Comparison of ENCODE assay signal across 9 mouse cellular contexts in genomic region chr8:22302896-22303306, GRCm38 (mm10). TPM values are rescaled to one million over a fixed set of nuclear protein-coding genes. Genes with fewer than 3 reads are reported as not detected.
DNase-seq lines count a peak whose midpoint lies in the region; ATAC-seq and TF ChIP-seq lines count a peak whose summit lies in the region.
"Had no signal": no experiment of that assay in that cellular context is flagged by ENCODE, and none has a peak within 500 bp of the region (broad histone marks: within the 10 kb centered on the region; RNA-seq: fewer than 3 reads in every experiment).

No protein-coding gene starts in this region.

- ATAC-seq in heart, embryonic 15.5 days (replicated peaks; ENCODE audit: insufficient number of reproducible peaks, insufficient read depth, low FRiP score, low read depth): no peak
- peak; percentile 91 for ATAC-seq in forebrain, embryonic 13.5 days
- peak; percentile 82; the same call in 1 of the 2 replicates for ATAC-seq in kidney, embryonic 15.5 days (replicated peaks; ENCODE audit: low FRiP score)

- H3K36me3 ChIP-seq in heart, embryonic 15.5 days: no peaks in the 10 kb centered on the region
- H3K36me3 ChIP-seq in heart, adult 2 months (ENCODE audit: control insufficient read depth, insufficient read depth, low read length): no peaks in the 10 kb centered on the region
- no peaks in the 10 kb centered on the region for H3K36me3 ChIP-seq in forebrain, embryonic 13.5 days (ENCODE audit: poor library complexity, severe bottlenecking)
- H3K36me3 ChIP-seq in kidney, embryonic 15.5 days: no peaks in the 10 kb centered on the region
- no peaks in the 10 kb centered on the region for H3K36me3 ChIP-seq in thymus, adult 2 months (ENCODE audit: control insufficient read depth, insufficient read depth, low read length)

- intact Hi-C loops in heart, adult 2 months (cut with DNase I): loop anchor here (10.0 kb wide), 1 partner anchor 108 kb away; the partner anchor contains the start of gene Vps36

- no peak for TF ChIP-seq EP300 in heart, adult 2 months (IDR thresholded peaks at IDR 0.05; ENCODE audit: insufficient read depth, low read depth, low read length)

- no peak for DNase-seq in heart, adult 2 months
- peak; percentile 18 for DNase-seq in lung, postnatal 25 days (ENCODE audit: low spot score)
- no peak for DNase-seq in testis, postnatal 10 days (ENCODE audit: low spot score)
- no peak for DNase-seq in layer of hippocampus, postnatal 36 days
- DNase-seq in thymus, adult 2 months: no peak

- no peak overlapping the region for H3K27ac ChIP-seq in heart, embryonic 15.5 days
- no peak overlapping the region for H3K27ac ChIP-seq in heart, adult 2 months
- no peak overlapping the region for H3K27ac ChIP-seq in forebrain, embryonic 13.5 days
- peak overlapping the region; percentile 70 for H3K27ac ChIP-seq in kidney, embryonic 15.5 days
- no peak overlapping the region for H3K27ac ChIP-seq in thymus, adult 2 months (ENCODE audit: control insufficient read depth, insufficient read depth, low read length)

- TF ChIP-seq POLR2A in heart, adult 2 months (IDR thresholded peaks at IDR 0.05; ENCODE audit: insufficient read depth, low read depth, low read length): no peak
- no peak for TF ChIP-seq POLR2A in thymus, adult 2 months (IDR thresholded peaks at IDR 0.05; ENCODE audit: control insufficient read depth, extremely low read depth, insufficient read depth, low read length, poor library complexity)

- H3K4me2 ChIP-seq in heart, embryonic 15.5 days: peak overlapping the region; percentile 58
- H3K4me2 ChIP-seq in forebrain, embryonic 13.5 days: peak overlapping the region; percentile 56
- peak overlapping the region; percentile 52 for H3K4me2 ChIP-seq in kidney, embryonic 15.5 days

- peak overlapping the region; percentile 25; the same call in 1 of the 2 replicates for H3K4me3 ChIP-seq in heart, embryonic 15.5 days
- no peak overlapping the region for H3K4me3 ChIP-seq in heart, adult 2 months
- peak overlapping the region; percentile 26 for H3K4me3 ChIP-seq in forebrain, embryonic 13.5 days
- peak overlapping the region; percentile 20 for H3K4me3 ChIP-seq in kidney, embryonic 15.5 days (replicated peaks)
- H3K4me3 ChIP-seq in thymus, adult 2 months (ENCODE audit: control insufficient read depth, insufficient read depth, low read length): no peak overlapping the region

- H3K9ac ChIP-seq in heart, embryonic 15.5 days: no peak overlapping the region
- H3K9ac ChIP-seq in heart, adult 2 months (ENCODE audit: low read depth, low read length): no peak overlapping the region
- H3K9ac ChIP-seq in forebrain, embryonic 13.5 days: 0 out of 2 replicates have a peak overlapping the region, but pooled peaks have one; percentile 21
- no peak overlapping the region for H3K9ac ChIP-seq in kidney, embryonic 15.5 days

- H3K27me3 ChIP-seq in heart, embryonic 15.5 days: no peaks in the 10 kb centered on the region
- no peaks in the 10 kb centered on the region for H3K27me3 ChIP-seq in heart, adult 2 months (ENCODE audit: control insufficient read depth, insufficient read depth, low read length)
- H3K27me3 ChIP-seq in forebrain, embryonic 13.5 days: no peaks in the 10 kb centered on the region
- no peaks in the 10 kb centered on the region for H3K27me3 ChIP-seq in kidney, embryonic 15.5 days
- H3K27me3 ChIP-seq in thymus, adult 2 months (ENCODE audit: control insufficient read depth, insufficient read depth, low read length): no peaks in the 10 kb centered on the region

- H3K79me2 ChIP-seq in heart, adult 2 months (replicated peaks; ENCODE audit: control insufficient read depth, insufficient read depth, low read length): no peaks in the 10 kb centered on the region

- no peak for TF ChIP-seq CTCF in heart, adult 2 months (IDR thresholded peaks at IDR 0.05)
- TF ChIP-seq CTCF in thymus, adult 2 months (IDR thresholded peaks at IDR 0.05; ENCODE audit: borderline replicate concordance, control insufficient read depth, extremely low read depth, insufficient read depth, low read length, poor library complexity): no peak

- H3K9me3 ChIP-seq in heart, embryonic 15.5 days (replicated peaks): no peaks in the 10 kb centered on the region
- no peaks in the 10 kb centered on the region for H3K9me3 ChIP-seq in forebrain, embryonic 13.5 days (replicated peaks)
- H3K9me3 ChIP-seq in kidney, embryonic 15.5 days (replicated peaks): no peaks in the 10 kb centered on the region

- 0 out of 2 replicates have a peak, but pooled peaks cover 4% of the 10 kb centered on the region for H3K4me1 ChIP-seq in heart, embryonic 15.5 days (replicated peaks)
- no peaks in the 10 kb centered on the region for H3K4me1 ChIP-seq in heart, adult 2 months (ENCODE audit: control insufficient read depth, insufficient read depth, low read length)
- H3K4me1 ChIP-seq in forebrain, embryonic 13.5 days: peaks cover 8% of the 10 kb centered on the region
- H3K4me1 ChIP-seq in kidney, embryonic 15.5 days: 0 out of 2 replicates have a peak, but pooled peaks cover 4% of the 10 kb centered on the region
- no peaks in the 10 kb centered on the region for H3K4me1 ChIP-seq in thymus, adult 2 months (replicated peaks; ENCODE audit: control insufficient read depth, insufficient read depth, low read length)

- WGBS in heart, embryonic 15.5 days: 27% methylated on average over 7 of the region's 7 CpGs
- WGBS in heart, adult 2 months: 22% methylated on average over 7 of the region's 7 CpGs
- WGBS in forebrain, embryonic 13.5 days: 14% methylated on average over 7 of the region's 7 CpGs
- 19% methylated on average over 7 of the region's 7 CpGs for WGBS in kidney, embryonic 15.5 days
- 62% methylated on average over 7 of the region's 7 CpGs for WGBS in thymus, adult 2 months

RNA-seq across cellular contexts. Expression of gene Tpte, which starts 19.7 kb away (rescaled TPM):
- not detected in 2 replicates for polyA plus RNA-seq in heart, embryonic 15.5 days (2015; fragmentation: Nextera tagmentation; extraction: Ambion mirVana)
- not detected for total RNA-seq in heart, adult 2 months (2021)
- not detected in 2 replicates for polyA plus RNA-seq in heart, adult 2 months (2012; rRNA removed)
- polyA plus RNA-seq in forebrain, embryonic 13.5 days (2015; fragmentation: Nextera tagmentation; extraction: Ambion mirVana): not detected in 2 replicates
- polyA plus RNA-seq in kidney, embryonic 15.5 days (2015; fragmentation: Nextera tagmentation; extraction: Ambion mirVana): not detected in 2 replicates
- not detected for total RNA-seq in layer of hippocampus, postnatal 36 days (2021)
- polyA plus RNA-seq in thymus, adult 2 months (2012; rRNA removed): not detected in 2 replicates
- total RNA-seq: MEL had no signal

Comparison
In these comparisons a context has a peak if more than half of its experiments do, and no peak if none do; other contexts are left out.
1. H3K4me3 ChIP-seq: peak in heart, embryonic 15.5 days (single experiment), forebrain, embryonic 13.5 days (single experiment) and kidney, embryonic 15.5 days (single experiment); none in heart, adult 2 months (single experiment) and thymus, adult 2 months (single experiment).
2. Peak in every context shown above with its lines, with median percentiles within 50 percentile points of each other: H3K4me2 ChIP-seq.